Mouse (Mus musculus) MEL (cell line): Measurements from ENCODE around the gene Ehd2. TPM values are rescaled to one million over a fixed set of nuclear protein-coding genes. Genes with fewer than 3 reads are reported as not detected.

Source experiments
- DNase-seq: peaks from one replicate; pipeline ENCODE4 v3.0.0; 2011; ENCODE audit warnings: low read depth, low spot score
- H3K27ac ChIP-seq: 2 replicates; pipeline ENCODE4 v1.5.1; 2012; ENCODE audit warnings: low read depth, mild to moderate bottlenecking, control low read depth, low read length, moderate library complexity; ENCODE audit not compliant: control insufficient read depth
- H3K27me3 ChIP-seq, 2 experiments: fragments of 150-350 bp in 1 of 2; sonication (generic) in 1 of 2; 2 replicates each; pipeline ENCODE4 v1.6.1; 2012; ENCODE audit warnings: low read length in 2 of 2, mild to moderate bottlenecking in 2 of 2, improper control_type of control experiment in 1 of 2, moderate library complexity in 1 of 2; ENCODE audit not compliant: insufficient read depth in 2 of 2, control insufficient read depth in 1 of 2
- H3K36me3 ChIP-seq, 2 experiments: 2 replicates each; pipeline ENCODE4 v1.6.1; 2012 to 2014; ENCODE audit warnings: low read length in 2 of 2, improper control_type of control experiment in 1 of 2, inconsistent platforms in 1 of 2, mild to moderate bottlenecking in 1 of 2; ENCODE audit not compliant: insufficient read depth in 2 of 2, control insufficient read depth in 1 of 2
- H3K4me1 ChIP-seq, 2 experiments: fragments of 150-350 bp in 1 of 2; sonication (generic) in 1 of 2; 2 replicates each; pipeline ENCODE4 v1.6.1; 2012; ENCODE audit warnings: low read length in 2 of 2, improper control_type of control experiment in 1 of 2, mild to moderate bottlenecking in 1 of 2; ENCODE audit not compliant: insufficient read depth in 2 of 2, control insufficient read depth in 1 of 2
- H3K4me3 ChIP-seq, 2 experiments: fragments of 150-350 bp in 1 of 2; sonication (generic) in 1 of 2; 2 replicates each; pipeline ENCODE4 v1.5.1; 2012; ENCODE audit warnings: low read depth in 2 of 2, low read length in 2 of 2, mild to moderate bottlenecking in 2 of 2, moderate library complexity in 2 of 2, control low read depth in 1 of 2, improper control_type of control experiment in 1 of 2; ENCODE audit not compliant: control insufficient read depth in 1 of 2, insufficient read depth in 1 of 2
- H3K79me2 ChIP-seq: 2 replicates; pipeline ENCODE4 v1.6.1; 2012; ENCODE audit warnings: mild to moderate bottlenecking, low read length, moderate library complexity; ENCODE audit not compliant: control insufficient read depth, poor library complexity, insufficient read depth
- H3K9ac ChIP-seq: 2 replicates; pipeline ENCODE4 v1.6.1; 2012; ENCODE audit warnings: low read depth, mild to moderate bottlenecking, control low read depth, low read length, moderate library complexity; ENCODE audit not compliant: control insufficient read depth, poor library complexity, severe bottlenecking
- H3K9me3 ChIP-seq: fragments of 150-350 bp; sonication (generic); replicated peaks from 2 replicates; pipeline ENCODE4 v1.6.1; 2012; ENCODE audit warnings: mild to moderate bottlenecking, low read length, improper control_type of control experiment, moderate library complexity; ENCODE audit not compliant: insufficient read depth
- BHLHE40 ChIP-seq: IDR thresholded peaks from 2 replicates; pipeline ENCODE4 v1.6.1; 2012; ENCODE audit warnings: low read depth, mild to moderate bottlenecking, inconsistent platforms, low read length, improper control_type of control experiment, borderline replicate concordance
- CTCF ChIP-seq, 3 experiments: IDR thresholded peaks in 2 of 3; conservative IDR thresholded peaks in 1 of 3; 2 replicates each; pipeline ENCODE4 v1.5.1; 2011 to 2012; ENCODE audit warnings: low read length in 3 of 3, low read depth in 2 of 3, mild to moderate bottlenecking in 2 of 3, improper control_type of control experiment in 1 of 3, inconsistent platforms in 1 of 3, mixed read lengths in 1 of 3, moderate library complexity in 1 of 3; ENCODE audit not compliant: control insufficient read depth in 1 of 3, insufficient read depth in 1 of 3, poor library complexity in 1 of 3, severe bottlenecking in 1 of 3
- E2F4 ChIP-seq: IDR thresholded peaks from 2 replicates; pipeline ENCODE4 v1.6.1; 2011; ENCODE audit warnings: low read depth, low read length, improper control_type of control experiment, borderline replicate concordance
- ELF1 ChIP-seq: IDR thresholded peaks from 2 replicates; pipeline ENCODE4 v1.6.1; 2014; ENCODE audit warnings: low read depth, mild to moderate bottlenecking, inconsistent platforms, low read length, improper control_type of control experiment, moderate library complexity
- GATA1 ChIP-seq: IDR thresholded peaks from 2 replicates; pipeline ENCODE4 v1.6.1; 2011; ENCODE audit warnings: low read depth, low read length, improper control_type of control experiment
- HCFC1 ChIP-seq: IDR thresholded peaks from 2 replicates; pipeline ENCODE4 v1.6.1; 2012; ENCODE audit warnings: low read depth, mild to moderate bottlenecking, inconsistent platforms, low read length, improper control_type of control experiment, moderate library complexity
- KAT2A ChIP-seq: conservative IDR thresholded peaks from 2 replicates; pipeline ENCODE4 v1.6.1; 2012; ENCODE audit warnings: low read depth, low read length, improper control_type of control experiment, inconsistent platforms
- MAFK ChIP-seq: IDR thresholded peaks from 2 replicates; pipeline ENCODE4 v1.6.1; 2011; ENCODE audit warnings: low read depth, mild to moderate bottlenecking, low read length, improper control_type of control experiment, borderline replicate concordance
- MAX ChIP-seq: IDR thresholded peaks from 2 replicates; pipeline ENCODE4 v1.6.1; 2011; ENCODE audit warnings: low read length, improper control_type of control experiment
- MAZ ChIP-seq: IDR thresholded peaks from 2 replicates; pipeline ENCODE4 v1.6.1; 2012; ENCODE audit warnings: low read depth, mild to moderate bottlenecking, inconsistent platforms, low read length, improper control_type of control experiment
- MEF2A ChIP-seq: IDR thresholded peaks from 2 replicates; pipeline ENCODE4 v1.6.1; 2014; ENCODE audit warnings: low read depth, mild to moderate bottlenecking, inconsistent platforms, low read length, improper control_type of control experiment; ENCODE audit not compliant: poor library complexity, insufficient replicate concordance, severe bottlenecking; ENCODE audit errors: extremely low read depth
- MYB ChIP-seq: IDR thresholded peaks from 2 replicates; pipeline ENCODE4 v1.6.1; 2011; ENCODE audit warnings: mild to moderate bottlenecking, low read depth, low read length, improper control_type of control experiment
- MYC ChIP-seq: IDR thresholded peaks from 2 replicates; pipeline ENCODE4 v1.6.1; 2011; ENCODE audit warnings: low read depth, mild to moderate bottlenecking, low read length, improper control_type of control experiment, moderate library complexity
- NELFE ChIP-seq: IDR thresholded peaks from 2 replicates; pipeline ENCODE4 v1.6.1; 2011; ENCODE audit warnings: low read depth, low read length, improper control_type of control experiment
- NRF1 ChIP-seq: IDR thresholded peaks from 2 replicates; pipeline ENCODE4 v1.6.1; 2014; ENCODE audit warnings: low read depth, mild to moderate bottlenecking, inconsistent platforms, low read length, improper control_type of control experiment, moderate library complexity; ENCODE audit not compliant: poor library complexity, insufficient read depth, severe bottlenecking
- POLR2AphosphoS2 ChIP-seq: IDR thresholded peaks from 2 replicates; pipeline ENCODE4 v1.6.1; 2011; ENCODE audit warnings: low read length, improper control_type of control experiment
- RAD21 ChIP-seq: IDR thresholded peaks from 2 replicates; pipeline ENCODE4 v1.6.1; 2011; ENCODE audit warnings: mild to moderate bottlenecking, low read depth, low read length, improper control_type of control experiment
- RCOR1 ChIP-seq: IDR thresholded peaks from 2 replicates; pipeline ENCODE4 v1.6.1; 2012; ENCODE audit warnings: low read depth, mild to moderate bottlenecking, inconsistent platforms, low read length, improper control_type of control experiment
- SMC3 ChIP-seq: IDR thresholded peaks from 2 replicates; pipeline ENCODE4 v1.6.1; 2011; ENCODE audit warnings: low read depth, low read length, improper control_type of control experiment
- TAL1 ChIP-seq: IDR thresholded peaks from 2 replicates; pipeline ENCODE4 v1.6.1; 2012; ENCODE audit warnings: mild to moderate bottlenecking, inconsistent platforms, low read length, moderate library complexity, mixed read lengths
- TBP ChIP-seq: IDR thresholded peaks from 2 replicates; pipeline ENCODE4 v1.8.0; 2011; ENCODE audit warnings: low read depth, low read length, improper control_type of control experiment
- UBTF ChIP-seq: IDR thresholded peaks from 2 replicates; pipeline ENCODE4 v1.6.1; 2012; ENCODE audit warnings: low read depth, mild to moderate bottlenecking, inconsistent platforms, low read length, improper control_type of control experiment, moderate library complexity, borderline replicate concordance; ENCODE audit not compliant: insufficient read depth
- USF1 ChIP-seq: IDR thresholded peaks from 2 replicates; pipeline ENCODE4 v1.6.1; 2014; ENCODE audit warnings: low read depth, mild to moderate bottlenecking, inconsistent platforms, low read length, improper control_type of control experiment, moderate library complexity
- ZC3H11A ChIP-seq: IDR thresholded peaks from 2 replicates; pipeline ENCODE4 v1.6.1; 2012; ENCODE audit warnings: low read depth, mild to moderate bottlenecking, inconsistent platforms, low read length, improper control_type of control experiment
- ZKSCAN1 ChIP-seq: IDR thresholded peaks from 2 replicates; pipeline ENCODE4 v1.6.1; 2012; ENCODE audit warnings: low read depth, mild to moderate bottlenecking, inconsistent platforms, low read length, improper control_type of control experiment, moderate library complexity
- ZMIZ1 ChIP-seq: IDR thresholded peaks from 2 replicates; pipeline ENCODE4 v1.6.1; 2012; ENCODE audit warnings: low read depth, mild to moderate bottlenecking, inconsistent platforms, low read length, improper control_type of control experiment, moderate library complexity
- polyA plus RNA-seq, 2 experiments: library from polyadenylated mRNA; stranded (reverse) in 1 of 2; unstranded in 1 of 2; fragments of >175 nt in 1 of 2; fragments of >200 nt in 1 of 2; gene quantifications; 2 replicates each; pipeline versions ENCODE4 v1.2.1 to v1.2.4; 2012; ENCODE audit warnings: low replicate concordance in 2 of 2, low read depth in 1 of 2; ENCODE audit not compliant: insufficient read length in 2 of 2, insufficient read depth in 1 of 2, missing spikeins in 1 of 2
- total RNA-seq: library from RNA; depleted of rRNA; stranded (reverse); fragments of 300-350 nt; gene quantifications from 2 replicates; pipeline ENCODE4 v1.2.3, GENCODE M21; 2012

Gene Ehd2
- total and polyA plus RNA-seq, 3 experiments = 3.2 to 6.2 TPM; not detected in 1

DNA sequence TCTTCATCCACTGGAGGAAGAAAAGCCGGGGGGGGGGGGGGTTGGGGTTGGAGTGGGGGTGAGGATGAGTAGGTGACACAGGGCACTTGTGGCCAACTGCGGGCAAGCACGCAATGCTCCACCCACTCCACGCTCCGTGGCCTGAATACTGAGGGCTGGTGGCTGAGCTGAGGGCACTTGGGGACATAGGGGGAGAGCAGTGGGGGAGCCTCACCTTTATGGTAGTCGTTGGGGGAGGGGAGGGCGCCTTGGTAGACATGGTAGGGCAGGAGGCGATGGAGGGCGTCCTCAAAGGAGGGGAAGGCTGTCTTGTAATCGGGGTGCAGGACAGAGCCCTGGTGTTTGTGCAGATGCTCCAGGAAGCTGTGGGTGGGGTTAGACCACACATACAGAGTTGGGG, 8.1 kb upstream of the Ehd2 start:
- TF ChIP-seq MYB (no peak), MYC (no peak), ZMIZ1 (no peak), E2F4 (no peak), POLR2AphosphoS2 (no peak), CTCF (IDR thresholded peaks at IDR 0.05 in 2 of 3, conservative IDR thresholded peaks at IDR 0.05 in 1 of 3; ENCODE audit: control insufficient read depth in 1 of 3, insufficient read depth in 1 of 3, low read depth in 2 of 3, low read length in 3 of 3, poor library complexity in 1 of 3, severe bottlenecking in 1 of 3) (no peak), MAFK (no peak), NELFE (no peak), NRF1 (no peak), TAL1 (no peak), BHLHE40 (no peak), RAD21 (no peak), TBP (no peak), ZC3H11A (no peak), RCOR1 (no peak), ELF1 (no peak), UBTF (no peak), MAZ (no peak), HCFC1 (no peak), KAT2A (no peak)
- H3K4me3 ChIP-seq = no peak overlapping the region
- no peak for DNase-seq

DNA sequence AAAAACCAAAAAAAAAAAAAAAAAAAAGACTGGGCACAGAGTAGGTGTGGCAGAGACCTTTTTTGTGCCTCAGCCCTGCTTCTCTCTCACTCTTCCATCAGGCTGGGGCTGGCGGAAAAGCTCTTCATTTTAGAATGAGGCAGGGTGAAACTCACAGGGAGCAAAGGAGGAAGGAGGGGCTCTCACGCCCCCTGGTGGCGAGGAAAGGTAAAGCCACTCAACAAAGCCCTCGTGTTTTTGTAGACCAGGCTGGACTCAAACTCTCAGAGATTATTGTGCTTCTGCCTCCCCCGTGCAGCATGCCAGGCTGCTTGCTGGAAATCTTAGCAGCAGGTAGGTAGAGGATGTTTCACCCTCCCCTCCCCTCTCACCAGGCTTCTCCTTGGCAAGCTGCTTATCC, 7.3 kb upstream of the Ehd2 start:
- no peaks in the 10 kb centered on the region for H3K9me3 ChIP-seq
- no peaks in the 10 kb centered on the region for H3K4me1 ChIP-seq
- H3K27ac ChIP-seq = no peak overlapping the region
- H3K4me3 ChIP-seq = no peak overlapping the region
- DNase-seq = peak; percentile 72
- TF ChIP-seq CTCF (IDR thresholded peaks at IDR 0.05 in 2 of 3, conservative IDR thresholded peaks at IDR 0.05 in 1 of 3; ENCODE audit: control insufficient read depth in 1 of 3, insufficient read depth in 1 of 3, low read depth in 2 of 3, low read length in 3 of 3, poor library complexity in 1 of 3, severe bottlenecking in 1 of 3) = peak; percentile 87 to 90 (median 88)
- no peak for TF ChIP-seq NRF1
- no peak for TF ChIP-seq TBP
- no peak for TF ChIP-seq MAX
- no peak for TF ChIP-seq USF1
- TF ChIP-seq RAD21 = peak; percentile 63
- TF ChIP-seq MYB = no peak
- TF ChIP-seq MEF2A = no peak
- peak; percentile 28; the same call in 1 of the 2 replicates for TF ChIP-seq ZC3H11A
- TF ChIP-seq GATA1 = no peak
- peak; percentile 80 for TF ChIP-seq SMC3
- TF ChIP-seq MYC = no peak
- TF ChIP-seq MAZ = no peak
- no peak for TF ChIP-seq ZKSCAN1
- no peaks in the 10 kb centered on the region for H3K36me3 ChIP-seq
- no peaks in the 10 kb centered on the region for H3K27me3 ChIP-seq
- H3K79me2 ChIP-seq = no peaks in the 10 kb centered on the region
- no peak overlapping the region for H3K9ac ChIP-seq

More for the DNA sequence above, 8.1 kb upstream of the Ehd2 start:
- H3K79me2 ChIP-seq = no peaks in the 10 kb centered on the region
- H3K4me1 ChIP-seq = no peaks in the 10 kb centered on the region
- no peak overlapping the region for H3K9ac ChIP-seq
- no peaks in the 10 kb centered on the region for H3K9me3 ChIP-seq
- no peaks in the 10 kb centered on the region for H3K27me3 ChIP-seq
- no peaks in the 10 kb centered on the region for H3K36me3 ChIP-seq
- H3K27ac ChIP-seq = no peak overlapping the region
